Mouse (Mus musculus) MEL (cell line): ENCODE measurements at regions not wholly inside any gene's neighbourhood (a gene's known extent, or its start where the extent isn't known, plus 50 kb on each side); places are given as distances from the start of the nearest gene placed in this dataset.

Source experiments
- DNase-seq: peaks from one replicate; pipeline ENCODE4 v3.0.0; 2011; ENCODE audit warnings: low read depth, low spot score
- H3K27ac ChIP-seq: 2 replicates; pipeline ENCODE4 v1.5.1; 2012; ENCODE audit warnings: low read depth, mild to moderate bottlenecking, control low read depth, low read length, moderate library complexity; ENCODE audit not compliant: control insufficient read depth
- H3K27me3 ChIP-seq, 2 experiments: fragments of 150-350 bp in 1 of 2; sonication (generic) in 1 of 2; 2 replicates each; pipeline ENCODE4 v1.6.1; 2012; ENCODE audit warnings: low read length in 2 of 2, mild to moderate bottlenecking in 2 of 2, improper control_type of control experiment in 1 of 2, moderate library complexity in 1 of 2; ENCODE audit not compliant: insufficient read depth in 2 of 2, control insufficient read depth in 1 of 2
- H3K36me3 ChIP-seq, 2 experiments: 2 replicates each; pipeline ENCODE4 v1.6.1; 2012 to 2014; ENCODE audit warnings: low read length in 2 of 2, improper control_type of control experiment in 1 of 2, inconsistent platforms in 1 of 2, mild to moderate bottlenecking in 1 of 2; ENCODE audit not compliant: insufficient read depth in 2 of 2, control insufficient read depth in 1 of 2
- H3K4me1 ChIP-seq, 2 experiments: fragments of 150-350 bp in 1 of 2; sonication (generic) in 1 of 2; 2 replicates each; pipeline ENCODE4 v1.6.1; 2012; ENCODE audit warnings: low read length in 2 of 2, improper control_type of control experiment in 1 of 2, mild to moderate bottlenecking in 1 of 2; ENCODE audit not compliant: insufficient read depth in 2 of 2, control insufficient read depth in 1 of 2
- H3K4me3 ChIP-seq, 2 experiments: fragments of 150-350 bp in 1 of 2; sonication (generic) in 1 of 2; 2 replicates each; pipeline ENCODE4 v1.5.1; 2012; ENCODE audit warnings: low read depth in 2 of 2, low read length in 2 of 2, mild to moderate bottlenecking in 2 of 2, moderate library complexity in 2 of 2, control low read depth in 1 of 2, improper control_type of control experiment in 1 of 2; ENCODE audit not compliant: control insufficient read depth in 1 of 2, insufficient read depth in 1 of 2
- H3K79me2 ChIP-seq: 2 replicates; pipeline ENCODE4 v1.6.1; 2012; ENCODE audit warnings: mild to moderate bottlenecking, low read length, moderate library complexity; ENCODE audit not compliant: control insufficient read depth, poor library complexity, insufficient read depth
- H3K9ac ChIP-seq: 2 replicates; pipeline ENCODE4 v1.6.1; 2012; ENCODE audit warnings: low read depth, mild to moderate bottlenecking, control low read depth, low read length, moderate library complexity; ENCODE audit not compliant: control insufficient read depth, poor library complexity, severe bottlenecking
- H3K9me3 ChIP-seq: fragments of 150-350 bp; sonication (generic); replicated peaks from 2 replicates; pipeline ENCODE4 v1.6.1; 2012; ENCODE audit warnings: mild to moderate bottlenecking, low read length, improper control_type of control experiment, moderate library complexity; ENCODE audit not compliant: insufficient read depth
- CHD1 ChIP-seq: IDR thresholded peaks from 2 replicates; pipeline ENCODE4 v1.6.1; 2012; ENCODE audit warnings: low read depth, mild to moderate bottlenecking, inconsistent platforms, low read length, improper control_type of control experiment
- CTCF ChIP-seq, 3 experiments: IDR thresholded peaks in 2 of 3; conservative IDR thresholded peaks in 1 of 3; 2 replicates each; pipeline ENCODE4 v1.5.1; 2011 to 2012; ENCODE audit warnings: low read length in 3 of 3, low read depth in 2 of 3, mild to moderate bottlenecking in 2 of 3, improper control_type of control experiment in 1 of 3, inconsistent platforms in 1 of 3, mixed read lengths in 1 of 3, moderate library complexity in 1 of 3; ENCODE audit not compliant: control insufficient read depth in 1 of 3, insufficient read depth in 1 of 3, poor library complexity in 1 of 3, severe bottlenecking in 1 of 3
- E2F4 ChIP-seq: IDR thresholded peaks from 2 replicates; pipeline ENCODE4 v1.6.1; 2011; ENCODE audit warnings: low read depth, low read length, improper control_type of control experiment, borderline replicate concordance
- EP300 ChIP-seq, 2 experiments: IDR thresholded peaks; 2 replicates each; pipeline ENCODE4 v1.6.1; 2011; ENCODE audit warnings: improper control_type of control experiment in 2 of 2, low read length in 2 of 2, low read depth in 1 of 2, mild to moderate bottlenecking in 1 of 2
- ETS1 ChIP-seq: IDR thresholded peaks from 2 replicates; pipeline ENCODE4 v1.6.1; 2012; ENCODE audit warnings: low read depth, mild to moderate bottlenecking, inconsistent platforms, low read length, improper control_type of control experiment, moderate library complexity
- GABPA ChIP-seq: IDR thresholded peaks from 2 replicates; pipeline ENCODE4 v1.6.1; 2012; ENCODE audit warnings: low read depth, mild to moderate bottlenecking, inconsistent platforms, low read length, improper control_type of control experiment, moderate library complexity
- GATA1 ChIP-seq: IDR thresholded peaks from 2 replicates; pipeline ENCODE4 v1.6.1; 2011; ENCODE audit warnings: low read depth, low read length, improper control_type of control experiment
- JUND ChIP-seq: IDR thresholded peaks from 2 replicates; pipeline ENCODE4 v1.6.1; 2011; ENCODE audit warnings: low read depth, mild to moderate bottlenecking, improper control_type of control experiment, low read length
- KAT2A ChIP-seq: conservative IDR thresholded peaks from 2 replicates; pipeline ENCODE4 v1.6.1; 2012; ENCODE audit warnings: low read depth, low read length, improper control_type of control experiment, inconsistent platforms
- MAZ ChIP-seq: IDR thresholded peaks from 2 replicates; pipeline ENCODE4 v1.6.1; 2012; ENCODE audit warnings: low read depth, mild to moderate bottlenecking, inconsistent platforms, low read length, improper control_type of control experiment
- MYB ChIP-seq: IDR thresholded peaks from 2 replicates; pipeline ENCODE4 v1.6.1; 2011; ENCODE audit warnings: mild to moderate bottlenecking, low read depth, low read length, improper control_type of control experiment
- NELFE ChIP-seq: IDR thresholded peaks from 2 replicates; pipeline ENCODE4 v1.6.1; 2011; ENCODE audit warnings: low read depth, low read length, improper control_type of control experiment
- POLR2A ChIP-seq, 2 experiments: IDR thresholded peaks; 2 replicates each; pipeline ENCODE4 v1.6.1; 2011 to 2012; ENCODE audit warnings: low read length in 2 of 2, mild to moderate bottlenecking in 2 of 2, control low read depth in 1 of 2, improper control_type of control experiment in 1 of 2, low read depth in 1 of 2, moderate library complexity in 1 of 2; ENCODE audit not compliant: control insufficient read depth in 1 of 2, insufficient read depth in 1 of 2, poor library complexity in 1 of 2
- POLR2AphosphoS2 ChIP-seq: IDR thresholded peaks from 2 replicates; pipeline ENCODE4 v1.6.1; 2011; ENCODE audit warnings: low read length, improper control_type of control experiment
- SMC3 ChIP-seq: IDR thresholded peaks from 2 replicates; pipeline ENCODE4 v1.6.1; 2011; ENCODE audit warnings: low read depth, low read length, improper control_type of control experiment
- TAL1 ChIP-seq: IDR thresholded peaks from 2 replicates; pipeline ENCODE4 v1.6.1; 2012; ENCODE audit warnings: mild to moderate bottlenecking, inconsistent platforms, low read length, moderate library complexity, mixed read lengths
- TBP ChIP-seq: IDR thresholded peaks from 2 replicates; pipeline ENCODE4 v1.8.0; 2011; ENCODE audit warnings: low read depth, low read length, improper control_type of control experiment
- TCF12 ChIP-seq: IDR thresholded peaks from 2 replicates; pipeline ENCODE4 v1.6.1; 2014; ENCODE audit warnings: low read depth, mild to moderate bottlenecking, inconsistent platforms, low read length, improper control_type of control experiment, moderate library complexity
- ZKSCAN1 ChIP-seq: IDR thresholded peaks from 2 replicates; pipeline ENCODE4 v1.6.1; 2012; ENCODE audit warnings: low read depth, mild to moderate bottlenecking, inconsistent platforms, low read length, improper control_type of control experiment, moderate library complexity
- ZMIZ1 ChIP-seq: IDR thresholded peaks from 2 replicates; pipeline ENCODE4 v1.6.1; 2012; ENCODE audit warnings: low read depth, mild to moderate bottlenecking, inconsistent platforms, low read length, improper control_type of control experiment, moderate library complexity
- ZNF384 ChIP-seq: IDR thresholded peaks from 2 replicates; pipeline ENCODE4 v1.6.1; 2012; ENCODE audit warnings: low read depth, mild to moderate bottlenecking, inconsistent platforms, low read length, improper control_type of control experiment

DNA sequence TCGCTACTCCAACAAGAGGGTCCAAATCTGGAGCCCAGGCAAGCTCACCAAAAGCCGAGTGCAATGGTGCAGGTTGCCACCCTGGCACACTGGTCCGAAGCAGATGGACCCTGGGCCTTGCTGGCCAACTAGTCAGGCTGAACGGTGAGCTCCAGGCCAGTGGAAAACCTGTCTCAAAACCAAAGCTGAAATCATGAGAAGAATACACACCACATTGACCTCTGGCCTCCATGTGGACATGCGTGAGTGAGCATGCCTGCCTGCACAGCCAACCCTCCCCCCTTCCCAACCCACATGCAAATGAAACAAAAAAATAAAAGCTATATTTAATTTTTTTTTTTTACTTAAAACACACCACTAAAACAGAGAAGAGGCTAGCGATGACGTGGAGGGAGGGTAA lies 80.8 kb downstream of the Tex35 start:
- no peaks in the 10 kb centered on the region for H3K4me1 ChIP-seq
- H3K27ac ChIP-seq, result no peak overlapping the region
- no peak overlapping the region for H3K9ac ChIP-seq
- no peaks in the 10 kb centered on the region for H3K79me2 ChIP-seq
- peaks cover 0 to 1% of the 10 kb centered on the region in 2 experiments; a peak in 1 of 4 replicates for H3K27me3 ChIP-seq
- H3K9me3 ChIP-seq, result no peaks in the 10 kb centered on the region
- H3K36me3 ChIP-seq, result no peaks in the 10 kb centered on the region
- TF ChIP-seq ETS1, result no peak
- TF ChIP-seq SMC3, result no peak
- no peak for TF ChIP-seq ZKSCAN1
- TF ChIP-seq KAT2A, result no peak
- TF ChIP-seq GABPA, result no peak
- no peak for TF ChIP-seq ZNF384
- no peak for TF ChIP-seq CHD1
- no peak for TF ChIP-seq TBP
- no peak for TF ChIP-seq POLR2A (IDR thresholded peaks at IDR 0.05; ENCODE audit: control insufficient read depth in 1 of 2, insufficient read depth in 1 of 2, low read depth in 1 of 2, low read length in 2 of 2, poor library complexity in 1 of 2)
- no peak for TF ChIP-seq EP300 (IDR thresholded peaks at IDR 0.05; ENCODE audit: low read depth in 1 of 2, low read length in 2 of 2)
- no peak for TF ChIP-seq E2F4
- TF ChIP-seq CTCF (IDR thresholded peaks at IDR 0.05 in 2 of 3, conservative IDR thresholded peaks at IDR 0.05 in 1 of 3; ENCODE audit: control insufficient read depth in 1 of 3, insufficient read depth in 1 of 3, low read depth in 2 of 3, low read length in 3 of 3, poor library complexity in 1 of 3, severe bottlenecking in 1 of 3), result no peak
- no peak for TF ChIP-seq MYB
- H3K4me3 ChIP-seq, result no peak overlapping the region
- DNase-seq, result no peak

GRCm38 (mm10) chr1:157023462-157023861 lies 84.0 kb upstream of the Ralgps2 start:
- DNase-seq, result no peak
- H3K27ac ChIP-seq, result no peak overlapping the region
- H3K4me3 ChIP-seq, result no peak overlapping the region
- H3K79me2 ChIP-seq, result no peaks in the 10 kb centered on the region
- TF ChIP-seq GATA1 (no peak), TCF12 (no peak), MAZ (no peak), ZMIZ1 (no peak), EP300 (IDR thresholded peaks at IDR 0.05; ENCODE audit: low read depth in 1 of 2, low read length in 2 of 2) (no peak), NELFE (no peak), JUND (no peak), TAL1 (no peak), GABPA (no peak), MYB (no peak), POLR2AphosphoS2 (no peak), KAT2A (no peak), SMC3 (no peak)
- H3K27me3 ChIP-seq, result peaks cover 0 to 1% of the 10 kb centered on the region in 2 experiments; a peak in 1 of 4 replicates
- H3K9me3 ChIP-seq, result no peaks in the 10 kb centered on the region
- H3K9ac ChIP-seq, result no peak overlapping the region
- H3K36me3 ChIP-seq, result no peaks in the 10 kb centered on the region
- no peaks in the 10 kb centered on the region for H3K4me1 ChIP-seq
